Mouse (Mus musculus): ENCODE measurements around the gene Npc2.

Gene Npc2

DNA sequence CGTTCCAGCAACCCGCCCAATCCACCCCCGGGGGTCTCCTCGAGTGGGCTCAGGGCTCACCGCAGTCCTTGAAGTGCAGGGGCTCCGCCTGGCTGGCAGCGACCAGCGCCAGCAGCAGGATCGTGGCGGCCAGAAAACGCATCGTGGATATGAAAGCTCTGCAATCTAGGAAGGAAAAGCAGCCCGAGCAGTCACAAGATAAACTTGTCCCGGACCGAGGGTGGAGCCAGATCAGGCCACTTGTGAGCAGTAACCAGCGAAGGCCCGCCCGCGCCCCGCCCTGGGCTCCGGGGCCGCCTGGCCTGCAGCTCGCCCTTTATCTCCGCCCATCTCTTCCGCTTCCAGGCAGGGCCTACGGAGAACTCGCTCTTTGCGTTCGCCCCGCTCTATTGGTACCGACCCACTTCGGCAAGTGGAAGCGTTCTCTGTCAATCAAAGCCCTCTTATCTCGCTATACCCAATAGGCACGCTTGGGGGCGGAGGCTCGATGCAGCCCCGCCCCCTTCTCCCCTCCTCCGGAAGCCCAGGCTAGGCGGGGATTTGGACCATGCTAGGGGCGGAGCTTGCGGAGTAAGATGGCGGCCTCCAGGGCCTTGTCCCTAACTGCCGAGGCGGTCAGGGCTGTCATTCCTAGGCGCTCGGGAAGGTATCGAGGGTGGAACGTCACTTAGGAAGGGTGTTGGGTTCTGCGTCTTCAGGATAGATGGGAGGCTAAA is at the start of gene Npc2, which contains the start of gene Isca2:
Gene Npc2, minus strand, starts transcription at position 427 of the 716 bp plus-strand sequence.
Gene Isca2, plus strand, starts transcription at position 526 of the 716 bp plus-strand sequence.
- in situ Hi-C loops (cut with MboI, MseI) = no loop called here

DNA sequence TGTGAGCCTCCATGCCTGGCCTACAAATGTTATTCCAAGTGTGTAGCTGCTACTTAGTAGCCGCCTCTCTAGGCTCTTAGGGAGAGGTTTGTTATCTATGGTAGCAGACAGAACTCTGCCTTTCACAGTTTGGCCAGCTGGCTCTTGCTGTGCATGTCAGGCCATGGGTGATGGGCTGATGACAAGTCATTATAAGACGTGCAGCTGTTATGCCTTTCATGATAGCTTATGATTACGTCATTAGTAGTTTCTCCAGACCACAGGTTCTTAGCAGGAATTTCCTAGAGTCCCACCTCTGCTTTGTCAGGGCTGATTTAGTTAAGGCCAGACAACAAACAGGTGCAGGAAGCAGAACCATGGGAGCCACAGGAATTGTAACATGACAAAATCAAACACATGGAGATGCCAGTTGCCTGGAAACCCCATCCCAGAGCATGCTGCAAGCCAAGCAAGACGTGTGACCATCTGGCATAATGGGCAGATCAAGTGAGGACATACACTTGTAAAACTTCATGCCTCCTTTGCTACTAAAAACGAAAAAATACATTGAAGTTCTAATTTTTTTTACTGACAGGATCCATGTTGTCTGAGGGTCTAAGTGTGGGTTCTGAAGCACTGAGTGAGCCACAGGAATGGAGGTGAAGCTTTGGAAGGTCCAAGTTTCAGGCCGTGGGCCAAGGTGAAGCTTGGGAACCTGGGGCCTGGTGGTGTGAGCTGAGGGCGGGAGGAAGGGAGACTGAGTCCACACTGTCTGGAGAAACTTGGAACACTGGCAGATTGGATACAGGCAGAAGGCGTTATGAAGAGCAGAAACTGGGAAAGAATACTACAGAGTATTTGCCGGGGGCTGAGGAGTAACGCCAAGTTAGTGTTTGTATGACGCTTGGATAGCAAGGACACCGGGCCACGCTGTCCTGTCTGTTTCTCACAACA is 46.5 kb upstream of the Npc2 start:
- in situ Hi-C loops (cut with MboI, MseI) = no loop called here

DNA sequence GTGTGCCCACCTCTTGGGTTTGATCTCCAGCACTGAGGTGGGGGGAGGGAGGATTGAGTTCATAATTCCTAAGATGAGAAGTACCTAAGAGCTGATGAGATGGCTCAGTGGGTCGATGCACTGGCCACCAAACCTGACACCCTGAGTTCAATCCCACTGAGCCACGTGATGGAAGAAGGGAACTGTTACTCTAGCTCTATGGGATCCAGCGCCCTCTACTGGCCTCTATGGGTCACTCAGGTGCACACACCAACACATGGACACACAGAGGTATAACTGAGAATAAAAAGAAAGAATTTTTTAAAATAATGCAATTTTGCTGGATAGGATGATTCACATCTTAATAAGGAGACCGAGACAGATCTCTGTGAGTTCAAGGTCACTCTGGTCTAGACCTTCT is 45.5 kb upstream of the Npc2 start:
- in situ Hi-C loops (cut with MboI, MseI) = no loop called here

DNA sequence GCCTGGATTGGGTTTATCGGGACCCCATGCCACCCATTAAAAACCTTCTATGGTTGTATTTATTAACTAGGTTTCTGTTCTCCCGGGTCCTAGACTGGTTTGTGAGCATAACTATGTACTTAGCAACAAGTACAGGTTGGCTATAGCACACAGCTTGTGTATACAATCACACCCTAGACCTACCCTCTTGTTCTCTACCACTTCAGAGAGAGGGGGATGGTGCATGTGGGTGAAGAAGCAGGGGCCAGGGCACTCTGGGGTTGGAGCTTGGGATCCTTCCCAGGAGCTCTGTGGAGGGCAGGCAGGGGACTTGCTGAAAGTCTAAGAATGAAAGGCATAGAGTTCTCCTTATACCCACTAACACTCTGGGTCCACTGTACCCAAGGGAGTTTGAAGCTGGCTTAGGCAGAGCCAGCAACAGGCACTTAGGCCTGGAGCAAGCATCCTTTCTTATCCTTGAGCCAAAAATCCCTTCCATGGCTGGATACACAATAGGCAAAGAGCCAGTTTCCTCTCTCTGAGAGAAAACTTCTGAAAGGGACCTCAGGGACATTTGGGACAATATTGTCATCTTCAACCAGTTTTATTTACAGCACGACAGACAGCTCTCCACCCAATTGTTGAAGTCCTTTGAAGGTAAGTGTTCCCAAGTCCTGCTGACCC is 41.8 kb upstream of the Npc2 start:
- in situ Hi-C loops (cut with MboI, MseI) = no loop called here

DNA sequence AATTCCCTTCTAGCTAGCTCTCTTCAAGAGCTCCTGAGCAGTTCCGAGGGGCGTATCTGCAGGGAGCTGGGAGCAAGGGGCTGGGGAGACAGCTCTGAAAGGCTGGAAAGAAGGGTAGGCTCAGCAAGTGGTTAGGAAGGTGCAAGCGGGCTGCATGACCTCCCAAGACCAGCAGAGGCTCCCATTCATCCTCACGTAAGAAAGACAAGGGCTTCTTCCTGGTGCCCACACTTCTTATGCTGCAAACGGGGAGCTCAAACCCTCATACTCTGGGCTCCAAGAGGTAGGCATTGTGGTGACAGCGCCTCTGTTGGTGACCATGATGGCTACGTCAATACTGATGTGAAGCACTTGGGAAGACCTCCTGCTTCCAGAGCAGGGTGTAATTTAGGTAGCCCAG is 40.8 kb upstream of the Npc2 start:
- in situ Hi-C loops (cut with MboI, MseI) = no loop called here

DNA sequence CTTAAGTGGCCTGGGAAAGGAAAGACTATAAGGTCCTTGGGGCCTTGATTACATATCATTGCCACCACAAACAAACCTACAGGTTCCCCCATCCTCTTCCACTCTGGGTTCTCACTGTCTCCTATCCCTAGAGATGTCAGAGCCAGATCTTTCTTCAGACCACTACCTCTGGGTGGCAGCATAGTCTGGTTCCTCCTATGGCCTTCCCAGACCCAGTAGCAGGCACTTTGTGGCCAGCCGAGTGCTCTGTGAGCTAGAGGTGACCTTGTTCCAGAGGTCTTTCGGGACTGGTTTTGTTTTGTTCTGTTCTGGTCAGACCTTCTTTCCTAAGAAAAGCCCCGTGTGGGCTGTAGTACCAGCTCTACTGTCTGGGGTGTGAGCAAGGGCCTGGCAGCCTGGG is 39.1 kb upstream of the Npc2 start:
- in situ Hi-C loops (cut with MboI, MseI) = no loop called here

DNA sequence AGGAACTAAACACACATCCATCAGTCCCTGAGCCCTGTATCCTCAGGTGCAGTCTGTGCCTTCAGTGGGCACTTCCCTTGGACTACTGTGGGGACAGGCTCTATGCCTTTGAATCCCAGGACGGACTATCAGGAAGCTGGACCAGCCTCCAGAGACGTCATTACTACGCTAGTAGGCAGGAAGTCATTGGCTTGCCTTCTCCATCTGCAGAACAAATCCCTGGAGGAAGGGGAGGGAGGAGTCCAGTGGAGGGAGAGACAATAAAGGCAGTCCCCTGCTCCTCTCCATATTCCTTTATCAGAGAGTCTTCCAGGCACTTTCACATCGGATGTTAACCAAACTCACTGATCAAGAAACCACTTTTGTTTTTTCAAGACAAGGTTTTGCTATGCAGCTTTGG is 38.6 kb upstream of the Npc2 start:
- in situ Hi-C loops (cut with MboI, MseI) = no loop called here

DNA sequence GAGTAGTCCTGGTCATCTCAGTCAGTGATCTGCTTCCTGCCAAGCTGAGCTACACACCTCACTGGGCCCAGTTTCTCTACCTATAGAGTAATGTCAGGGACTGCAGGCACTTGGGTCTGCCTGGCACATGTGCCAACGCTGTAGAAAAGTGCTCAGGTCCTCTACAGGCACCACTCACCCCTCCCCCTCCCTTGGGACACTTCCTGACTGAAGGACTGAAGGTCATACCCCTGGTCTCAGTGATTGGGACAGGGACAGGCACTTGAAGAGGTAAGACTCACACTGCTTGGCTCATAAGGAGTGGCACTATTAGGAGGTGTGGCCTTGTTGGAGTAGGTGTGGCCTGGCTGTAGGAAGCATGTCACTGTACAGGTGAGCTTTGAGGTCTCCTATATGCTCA is 37.9 kb upstream of the Npc2 start:
- in situ Hi-C loops (cut with MboI, MseI) = no loop called here

DNA sequence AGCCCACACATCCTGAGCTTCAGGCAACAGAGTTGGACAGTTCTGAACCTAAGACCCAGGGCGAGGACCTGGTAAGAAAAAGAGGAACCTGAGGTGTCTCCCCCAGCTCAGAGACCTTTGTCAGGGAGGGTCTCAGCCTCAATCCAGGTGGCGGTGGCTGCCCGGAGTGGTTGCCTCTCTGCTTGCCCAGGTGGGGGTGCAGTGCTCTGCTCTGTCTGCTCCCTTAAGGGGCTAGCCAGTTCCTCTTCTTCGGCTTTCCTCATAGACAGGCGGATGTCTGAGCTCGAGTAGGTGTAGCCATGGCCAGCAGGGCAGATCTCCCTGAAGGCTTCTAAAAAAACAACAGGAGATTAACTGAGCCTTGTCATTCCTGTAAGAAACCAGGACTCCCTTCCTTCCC is 36.1 kb upstream of the Npc2 start:
- in situ Hi-C loops (cut with MboI, MseI) = no loop called here

DNA sequence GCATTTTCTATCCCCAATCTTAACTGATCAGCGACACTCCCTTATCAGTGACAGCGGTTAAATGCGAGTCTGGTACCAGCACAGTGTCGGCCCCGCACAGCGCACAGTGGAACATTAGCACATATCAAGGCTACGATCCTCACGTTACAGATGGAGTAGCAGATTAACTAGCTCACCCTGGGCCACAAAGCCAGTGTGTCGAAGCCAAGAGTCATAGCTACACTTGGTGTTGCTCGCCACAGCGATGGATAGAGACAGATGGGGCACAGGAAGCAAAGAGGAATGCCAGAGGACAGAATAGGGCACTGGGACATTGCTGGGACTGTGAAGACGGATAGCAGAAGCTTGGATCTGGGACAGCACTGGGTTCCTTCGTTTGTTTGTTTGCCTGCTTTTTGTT is 34.4 kb upstream of the Npc2 start:
- in situ Hi-C loops (cut with MboI, MseI) = no loop called here

DNA sequence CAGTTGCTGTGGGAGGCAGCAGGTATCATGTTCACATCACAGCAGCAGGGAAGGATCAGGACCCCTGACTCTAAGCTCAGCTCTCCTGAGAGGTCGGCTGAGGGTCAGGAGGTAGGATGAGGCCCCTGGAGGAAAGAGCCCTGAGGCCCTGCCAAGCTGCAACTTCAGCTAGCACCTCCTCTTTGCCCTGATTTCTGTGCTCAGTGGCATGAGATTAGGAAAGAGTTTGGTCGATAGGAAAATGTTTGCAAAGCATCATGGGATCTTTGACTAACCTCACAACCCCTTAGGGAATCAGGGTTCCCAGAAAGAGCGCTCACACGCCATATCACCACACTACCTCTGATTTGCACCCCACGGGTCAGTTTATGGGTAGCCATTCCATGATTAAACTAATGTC is 33.8 kb upstream of the Npc2 start:
- in situ Hi-C loops (cut with MboI, MseI) = no loop called here

DNA sequence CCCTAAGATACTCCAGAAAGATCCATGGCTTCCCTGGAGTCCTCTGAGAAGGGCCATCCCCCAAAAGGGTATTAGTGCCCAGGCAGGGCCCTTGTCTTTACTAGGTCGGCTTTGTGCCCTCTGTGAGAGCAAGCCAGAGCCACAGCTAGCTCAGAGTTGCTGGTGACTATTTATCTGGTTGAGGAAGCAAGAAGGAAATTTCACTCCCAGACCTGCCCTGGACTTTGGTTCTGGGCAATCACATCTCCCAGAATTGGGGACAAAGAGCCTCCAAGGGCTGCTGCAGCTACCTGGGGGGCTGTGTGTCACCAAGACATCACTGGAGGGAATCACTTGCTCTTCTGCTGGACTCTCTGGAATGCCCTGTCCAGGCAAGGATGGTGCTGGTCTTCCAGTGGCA is 33.1 kb upstream of the Npc2 start:
- in situ Hi-C loops (cut with MboI, MseI) = no loop called here

DNA sequence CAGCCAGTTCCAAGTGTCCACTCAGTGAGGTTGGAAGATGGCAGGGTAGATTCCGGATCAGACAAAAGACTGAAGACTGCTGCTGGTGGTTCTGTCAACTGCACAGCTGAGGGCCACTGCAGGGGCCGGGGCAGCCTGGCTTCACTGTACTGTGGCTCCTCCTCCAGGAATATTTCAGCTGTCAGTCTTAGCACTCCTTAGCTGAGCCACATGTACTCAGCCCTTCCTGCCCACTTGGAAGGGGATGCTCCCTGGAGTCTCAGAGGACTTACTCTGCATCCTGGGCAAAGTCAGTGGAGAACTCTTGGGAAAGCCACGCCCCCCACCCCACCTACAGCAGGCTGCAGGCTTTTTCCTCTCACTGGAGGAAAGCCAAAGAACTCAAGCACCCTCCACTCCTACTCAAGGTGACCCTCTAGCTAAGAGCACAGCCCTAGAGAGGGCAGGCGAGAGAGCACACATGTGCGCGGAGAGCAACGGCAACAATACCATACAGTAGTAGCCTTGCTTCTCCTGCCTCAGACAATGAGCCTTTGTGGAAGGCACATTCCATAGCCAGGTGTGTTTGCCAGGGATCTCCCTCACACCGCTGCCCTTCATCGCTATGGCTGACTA is 32.4 kb upstream of the Npc2 start:
- in situ Hi-C loops (cut with MboI, MseI) = no loop called here

DNA sequence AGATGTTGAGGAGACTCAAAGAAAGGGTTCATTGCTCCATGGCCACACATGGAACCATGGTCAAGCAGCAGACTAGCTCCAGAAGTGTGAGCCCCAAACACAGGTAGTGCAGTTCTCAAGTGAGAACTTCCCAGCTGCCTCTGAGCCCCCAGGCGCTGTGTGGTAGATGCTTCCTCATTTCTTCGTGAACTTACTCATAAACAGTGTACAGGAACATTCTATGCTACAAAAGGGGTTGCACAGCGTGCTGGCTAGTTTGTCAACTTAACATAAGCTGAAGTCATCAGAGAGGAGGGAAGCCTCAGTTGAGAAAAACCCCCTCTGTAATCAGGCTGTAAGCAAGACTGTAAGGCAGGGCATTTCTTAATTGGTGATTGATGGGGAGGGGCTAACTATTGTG is 29.7 kb upstream of the Npc2 start:
- in situ Hi-C loops (cut with MboI, MseI) = loop anchor here (5.0 kb wide), 1 partner anchor 70 kb away; no protein-coding TSS in a partner anchor

DNA sequence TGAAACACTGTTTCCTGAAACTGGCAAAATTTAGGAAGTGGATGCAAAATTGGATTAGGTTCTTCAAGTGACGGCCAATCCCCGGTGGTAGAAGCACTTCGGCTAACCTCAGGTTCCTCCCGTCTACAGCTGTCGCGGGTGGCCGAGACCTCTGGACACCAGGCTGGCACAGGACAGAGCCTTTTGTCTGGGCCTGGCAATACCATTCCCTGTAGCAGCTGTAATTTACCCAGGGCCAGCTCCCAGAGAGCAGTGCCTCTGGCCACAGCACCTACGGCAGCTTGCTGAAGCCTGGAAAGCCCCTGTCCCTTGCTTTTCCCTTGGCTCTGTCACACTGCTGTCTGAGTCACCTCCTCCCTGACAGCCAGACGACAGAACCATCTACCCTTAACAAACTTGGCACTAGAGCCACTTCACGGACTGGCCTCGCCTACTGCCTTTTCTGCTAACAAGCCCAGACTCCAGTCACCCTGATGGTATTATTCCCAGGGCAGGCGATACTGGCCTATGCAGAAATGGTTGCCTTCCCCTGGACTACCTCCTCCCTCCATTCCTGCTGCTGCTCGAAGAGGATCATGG is 28.7 kb upstream of the Npc2 start:
- in situ Hi-C loops (cut with MboI, MseI) = loop anchor here (5.0 kb wide), 1 partner anchor 71 kb away; no protein-coding TSS in a partner anchor

DNA sequence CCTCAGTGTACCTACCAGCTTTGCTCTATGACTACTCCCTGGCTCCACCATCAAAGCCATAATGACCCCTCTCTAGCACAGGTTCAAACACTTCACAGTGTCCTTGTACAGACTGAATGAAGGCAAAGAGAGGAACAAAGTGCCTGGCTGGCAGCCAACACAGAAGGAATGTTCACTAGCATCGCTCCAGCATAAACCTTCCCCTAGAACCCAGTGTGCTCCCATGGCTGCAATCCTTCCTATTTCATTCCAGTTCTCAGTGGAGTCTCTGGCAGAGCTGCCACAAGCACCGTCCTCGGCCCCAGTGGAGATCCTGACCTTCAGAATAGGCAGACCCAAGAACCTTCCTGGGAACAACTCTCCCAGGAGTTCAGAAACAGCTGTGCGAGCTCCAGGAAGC is 27.5 kb upstream of the Npc2 start:
- in situ Hi-C loops (cut with MboI, MseI) = loop anchor here (5.0 kb wide), 1 partner anchor 72 kb away; no protein-coding TSS in a partner anchor

DNA sequence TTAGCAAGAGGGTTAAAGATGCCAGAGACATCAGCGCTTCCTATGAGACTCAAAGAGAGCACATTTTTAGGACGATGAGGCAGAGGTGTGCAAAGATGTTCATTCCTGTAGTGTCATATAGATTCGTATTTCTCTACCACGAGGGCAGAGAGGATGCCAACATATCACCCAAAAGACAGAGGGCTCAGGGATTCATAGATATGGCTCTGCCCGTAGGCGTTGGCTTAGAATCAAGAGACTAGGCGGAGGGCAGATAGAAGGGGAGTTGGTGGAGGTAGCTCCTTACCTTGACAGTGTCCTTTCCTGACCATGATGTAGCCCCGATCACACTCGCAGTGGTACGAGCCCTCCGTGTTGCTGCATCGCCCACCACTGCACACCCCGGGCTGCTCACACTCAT is 26.1 kb upstream of the Npc2 start:
- in situ Hi-C loops (cut with MboI, MseI) = no loop called here

DNA sequence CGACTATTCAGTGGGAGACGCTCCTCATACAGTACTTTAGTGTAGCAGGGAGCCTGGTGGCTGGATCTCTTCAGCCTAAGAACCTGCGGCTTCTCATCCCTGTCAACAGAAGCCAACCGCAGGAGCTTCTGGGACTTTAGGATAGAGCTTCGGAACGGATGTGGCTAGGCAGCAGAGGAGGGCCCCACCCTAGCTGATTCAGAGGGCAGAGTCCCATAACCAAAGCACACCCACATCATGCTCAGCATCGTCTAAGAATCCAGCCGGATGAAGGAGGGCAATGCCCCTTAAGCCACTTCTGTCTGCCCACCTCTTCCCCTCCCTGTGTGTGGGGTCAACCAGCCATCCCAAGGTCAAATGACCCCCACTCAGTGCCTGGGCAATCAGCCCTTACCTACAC is 21.7 kb upstream of the Npc2 start:
- in situ Hi-C loops (cut with MboI, MseI) = no loop called here

DNA sequence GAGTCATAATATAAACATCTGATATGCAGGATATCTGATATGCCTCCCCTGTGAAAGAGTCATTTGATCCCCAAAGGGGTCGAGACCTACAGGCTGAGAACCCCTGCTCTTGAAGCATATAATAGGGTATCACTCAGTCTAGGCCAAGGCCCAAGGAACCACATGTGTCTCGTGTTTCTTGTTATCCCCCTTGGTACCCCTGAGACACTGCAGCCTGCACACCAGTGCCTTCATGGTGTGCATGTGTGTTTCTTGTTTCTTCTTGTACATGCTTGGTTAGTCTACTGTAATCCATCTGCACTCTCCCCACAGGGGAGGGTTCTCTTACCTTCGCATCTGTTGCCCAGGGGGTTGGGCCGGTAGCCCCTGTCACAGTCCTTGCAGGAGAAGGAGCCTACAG is 19.7 kb upstream of the Npc2 start:
- in situ Hi-C loops (cut with MboI, MseI) = no loop called here

DNA sequence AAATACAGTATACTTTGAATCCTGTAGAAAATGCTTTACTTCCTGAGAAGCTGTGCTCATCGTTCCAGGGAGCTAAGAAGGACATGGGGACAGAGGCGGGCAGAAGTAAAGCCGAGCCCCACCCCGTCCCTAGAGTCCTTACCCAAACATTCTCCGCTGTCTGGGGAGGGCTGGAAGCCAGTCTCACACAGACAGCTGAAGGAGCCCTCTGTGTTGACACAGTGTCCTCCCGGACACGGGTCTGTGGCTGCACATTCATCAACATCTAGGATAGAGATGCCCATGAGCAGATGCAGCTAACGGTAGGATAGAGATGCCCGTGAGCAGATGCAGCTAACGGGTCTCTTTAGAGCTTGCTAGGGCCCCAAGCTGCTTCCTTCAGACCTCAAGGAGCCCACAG is 17.9 kb upstream of the Npc2 start:
- in situ Hi-C loops (cut with MboI, MseI) = no loop called here

DNA sequence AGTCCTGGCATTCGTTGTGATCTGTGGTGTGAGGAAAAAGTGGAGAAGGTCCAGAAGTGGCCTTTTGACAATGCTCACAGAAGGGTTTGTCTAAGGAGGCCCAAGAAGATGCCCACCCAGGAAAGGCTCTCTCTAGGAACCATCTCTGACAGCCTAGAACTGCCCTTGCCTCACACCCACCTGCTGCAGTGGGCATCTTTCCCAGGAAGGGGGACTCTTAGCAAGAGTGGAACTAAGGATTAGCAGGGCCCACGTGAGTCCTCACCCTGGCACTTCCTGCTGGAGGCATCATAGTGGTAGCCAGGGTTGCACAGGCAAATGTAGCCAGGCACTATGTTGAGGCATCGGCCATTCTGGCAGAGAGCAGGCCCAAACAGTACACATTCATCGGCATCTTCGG is 13.1 kb upstream of the Npc2 start:
- in situ Hi-C loops (cut with MboI, MseI) = no loop called here
